Mouse (Mus musculus): ENCODE data around the gene Krba1. TPM values are rescaled to one million over a fixed set of nuclear protein-coding genes. Genes with fewer than 3 reads are reported as not detected.

The Krba1 gene
- polyA plus RNA-seq, 1 experiment from 2014 or later, result 20.4 TPM

DNA sequence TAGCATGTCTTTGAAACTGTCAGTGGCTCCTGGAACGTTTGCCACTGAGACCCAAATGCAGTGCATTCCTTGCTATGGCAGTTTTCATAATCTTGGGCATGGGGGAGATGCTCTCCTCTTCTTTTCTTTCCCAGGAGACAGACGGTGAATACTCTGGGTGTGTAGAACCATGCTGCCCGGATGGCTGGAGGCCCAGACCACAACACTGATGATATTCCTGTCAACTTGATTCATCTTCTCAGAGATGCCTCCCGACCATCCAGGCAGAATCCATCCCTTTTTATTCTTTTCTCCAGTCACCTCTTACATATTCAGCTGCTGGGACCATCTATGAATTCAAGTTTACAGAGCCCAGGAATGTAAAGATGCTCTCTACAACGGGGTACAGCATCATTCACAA lies 35.4 kb downstream of the Krba1 start:
- Histone ChIP-seq H3K36me3 (no peaks in the 10 kb centered on the region), H3K27me3 (ENCODE audit: low read depth, poor library complexity, severe bottlenecking) (peaks cover 10% of the 10 kb centered on the region), H3K4me3 (no peak overlapping the region), H3K9me3 (replicated peaks) (no peaks in the 10 kb centered on the region), H3K27ac (replicated peaks) (no peak overlapping the region), H3K4me1 (peaks cover 18% of the 10 kb centered on the region)
- 80% methylated on average over 5 of the region's 5 CpGs for WGBS
- no peak for DNase-seq (ENCODE audit: low spot score)

DNA sequence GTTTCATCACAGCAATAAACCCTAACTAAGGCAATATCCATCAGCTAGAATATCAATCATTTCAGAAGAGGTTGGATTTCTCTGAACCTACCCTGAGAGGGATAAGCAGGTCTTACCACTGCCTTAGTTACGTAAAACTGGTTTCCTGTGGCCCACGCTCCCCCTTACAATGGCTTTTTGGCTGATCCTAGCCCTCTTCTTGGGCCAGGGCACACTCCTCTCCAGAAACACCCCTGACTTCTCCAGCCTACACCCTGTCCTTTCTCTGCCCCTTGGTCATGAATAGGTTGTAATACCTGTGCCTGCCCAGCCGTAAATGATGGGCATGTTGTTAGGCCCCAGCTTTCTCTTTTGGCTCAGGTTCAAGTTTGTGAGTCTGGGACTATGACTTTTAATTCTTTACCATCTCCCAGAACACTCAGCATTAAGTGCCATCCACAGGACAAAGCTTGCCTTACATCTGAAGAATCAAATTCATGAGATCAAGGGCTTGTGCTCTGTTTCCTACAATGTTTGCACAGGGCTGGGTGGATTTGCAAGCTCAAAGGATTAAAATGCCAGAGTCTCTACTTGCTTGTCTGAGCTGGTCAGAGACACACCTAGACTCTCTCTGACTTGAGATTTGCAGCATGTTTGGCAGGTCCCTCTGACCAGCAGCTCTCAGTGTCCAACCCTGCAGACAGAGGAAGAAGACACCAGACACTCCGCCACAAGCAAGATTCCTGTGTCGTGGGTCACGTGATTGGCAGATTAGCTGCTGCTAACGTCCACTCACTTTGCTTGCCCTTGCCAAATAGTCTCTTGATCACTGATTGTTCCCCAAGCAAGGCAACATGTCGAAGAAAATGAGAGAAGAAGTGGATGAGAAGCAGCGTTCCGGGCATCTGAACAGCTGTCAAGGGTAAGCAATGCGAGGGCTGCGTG lies 37.8 kb downstream of the Krba1 start:
- no peak overlapping the region for H3K27ac ChIP-seq (replicated peaks)
- H3K9me3 ChIP-seq (replicated peaks), result no peaks in the 10 kb centered on the region
- peaks cover 34% of the 10 kb centered on the region for H3K27me3 ChIP-seq (ENCODE audit: low read depth, poor library complexity, severe bottlenecking)
- WGBS, result 64% methylated on average over 12 of the region's 12 CpGs
- peaks cover 12% of the 10 kb centered on the region for H3K36me3 ChIP-seq
- H3K4me3 ChIP-seq, result no peak overlapping the region
- DNase-seq (ENCODE audit: low spot score), result no peak
- peaks cover 21% of the 10 kb centered on the region for H3K4me1 ChIP-seq

DNA sequence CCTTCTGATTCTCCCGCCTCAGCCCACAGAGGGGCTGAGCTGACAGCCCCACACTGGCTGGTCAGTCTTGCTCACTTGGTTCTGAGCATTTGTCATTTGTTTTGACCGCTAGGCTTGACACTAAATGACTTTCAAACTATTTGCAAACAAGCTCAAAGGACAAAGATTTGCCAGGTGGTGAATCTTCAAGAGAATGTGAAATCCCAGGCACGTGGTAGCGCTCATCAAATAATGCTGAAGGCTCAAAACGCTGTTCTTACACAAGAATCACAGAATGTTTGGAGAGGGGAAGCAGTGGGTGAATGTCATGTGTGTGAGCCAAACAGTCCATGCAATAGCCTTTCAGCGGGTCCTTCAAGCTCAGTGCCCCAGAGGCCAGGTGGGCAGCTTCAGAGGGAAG lies 39.3 kb downstream of the Krba1 start:
- 61% methylated on average over 6 of the region's 6 CpGs for WGBS
- Histone ChIP-seq H3K4me3 (no peak overlapping the region), H3K9me3 (replicated peaks) (no peaks in the 10 kb centered on the region), H3K27me3 (ENCODE audit: low read depth, poor library complexity, severe bottlenecking) (peaks cover 49% of the 10 kb centered on the region), H3K4me1 (peaks cover 36% of the 10 kb centered on the region), H3K27ac (replicated peaks) (no peak overlapping the region), H3K36me3 (peaks cover 17% of the 10 kb centered on the region)
- DNase-seq (ENCODE audit: low spot score), result no peak

DNA sequence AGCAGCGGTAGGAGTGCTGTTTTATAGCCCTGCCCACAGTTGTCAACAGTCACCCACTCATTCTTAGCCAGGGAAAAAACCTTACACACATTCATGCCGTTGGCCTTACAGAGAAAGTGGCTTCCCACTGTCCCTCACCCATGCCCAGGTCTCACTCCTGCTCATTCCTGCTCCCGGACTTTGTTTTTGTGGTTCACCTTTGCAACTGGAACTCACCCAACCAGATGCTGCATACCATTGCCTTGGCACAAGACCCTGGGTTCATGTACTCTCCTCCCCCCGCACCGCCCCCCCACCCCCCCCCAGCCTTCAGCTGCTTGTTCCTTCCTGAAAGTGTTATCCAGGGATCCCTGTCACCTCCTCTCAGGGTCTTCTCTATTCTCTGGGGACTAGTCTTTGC lies 39.7 kb downstream of the Krba1 start:
- H3K4me1 ChIP-seq, result peaks cover 41% of the 10 kb centered on the region
- no peak overlapping the region for H3K27ac ChIP-seq (replicated peaks)
- H3K27me3 ChIP-seq (ENCODE audit: low read depth, poor library complexity, severe bottlenecking), result peaks cover 54% of the 10 kb centered on the region
- no peak for DNase-seq (ENCODE audit: low spot score)
- no peaks in the 10 kb centered on the region for H3K9me3 ChIP-seq (replicated peaks)
- H3K36me3 ChIP-seq, result peaks cover 17% of the 10 kb centered on the region
- H3K4me3 ChIP-seq, result no peak overlapping the region
- 71% methylated on average over 5 of the region's 5 CpGs for WGBS

DNA sequence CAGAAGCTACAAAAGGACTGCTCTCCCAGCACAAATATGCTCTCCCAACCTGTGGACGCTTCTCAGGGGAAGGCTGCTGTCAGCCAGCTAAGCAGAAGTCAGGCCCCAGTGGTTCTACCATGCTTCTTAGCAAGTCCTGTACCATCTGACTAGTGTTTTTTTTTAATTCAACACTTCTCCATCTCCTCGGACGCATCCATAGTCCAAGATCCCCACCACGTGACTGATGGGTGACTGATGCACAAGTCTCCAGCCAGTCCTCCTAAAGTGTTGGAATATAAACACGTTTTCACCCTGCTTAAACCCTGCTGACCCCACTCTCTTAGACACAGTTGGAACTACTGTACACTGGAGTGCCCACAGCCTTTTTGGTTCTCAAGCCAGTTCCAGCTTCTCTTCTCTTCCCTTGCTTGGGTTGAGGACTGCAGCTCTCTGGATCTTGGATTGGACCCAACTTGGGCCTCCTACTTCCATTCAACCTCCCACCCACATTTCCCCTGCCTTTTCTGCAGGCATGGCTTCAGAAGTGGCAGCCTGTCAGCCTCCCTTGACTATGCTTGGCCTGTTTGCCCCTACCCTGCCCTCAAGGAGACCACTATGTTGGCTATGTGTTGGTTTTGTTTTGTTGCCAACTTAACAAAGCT lies 40.4 kb downstream of the Krba1 start:
- Histone ChIP-seq H3K27ac (replicated peaks) (no peak overlapping the region), H3K36me3 (peaks cover 17% of the 10 kb centered on the region), H3K4me3 (no peak overlapping the region), H3K4me1 (peaks cover 48% of the 10 kb centered on the region), H3K9me3 (replicated peaks) (no peaks in the 10 kb centered on the region), H3K27me3 (ENCODE audit: low read depth, poor library complexity, severe bottlenecking) (peaks cover 61% of the 10 kb centered on the region)
- 83% methylated on average over 5 of the region's 5 CpGs for WGBS
- DNase-seq (ENCODE audit: low spot score), result no peak

DNA sequence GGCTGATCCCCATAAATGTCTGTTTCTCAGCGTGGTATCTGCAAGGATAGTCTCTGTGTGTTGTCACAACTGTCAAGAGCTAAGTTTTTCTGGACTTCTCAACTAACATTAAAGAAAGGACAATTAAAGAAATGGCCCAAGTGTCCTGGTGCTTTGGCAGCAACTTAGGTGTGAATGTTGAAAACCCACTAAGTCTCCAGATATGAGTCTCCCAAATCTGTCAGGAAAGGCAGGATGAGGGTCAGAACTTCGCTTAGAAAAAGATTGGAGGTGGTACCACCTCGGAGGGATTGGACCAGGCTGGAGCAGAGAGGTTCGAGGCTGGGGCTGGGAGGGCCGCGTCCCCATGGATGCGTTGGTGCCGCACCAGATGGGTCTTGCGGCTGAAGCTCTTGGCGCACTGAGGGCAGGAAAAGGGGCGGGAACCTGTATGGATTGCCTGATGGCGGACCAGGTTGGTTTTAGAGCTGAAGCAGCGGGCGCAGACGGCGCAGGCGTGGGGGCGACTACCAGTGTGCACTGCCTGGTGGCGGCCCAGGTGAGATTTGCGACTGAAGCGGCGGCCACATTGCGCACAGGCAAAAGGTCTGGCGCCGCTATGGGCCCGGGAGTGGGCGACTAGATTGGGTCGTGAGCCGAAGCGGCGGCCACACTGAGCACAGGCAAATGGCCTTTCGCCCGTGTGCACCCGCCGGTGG lies 42.4 kb downstream of the Krba1 start:
- no peak for DNase-seq (ENCODE audit: low spot score)

DNA sequence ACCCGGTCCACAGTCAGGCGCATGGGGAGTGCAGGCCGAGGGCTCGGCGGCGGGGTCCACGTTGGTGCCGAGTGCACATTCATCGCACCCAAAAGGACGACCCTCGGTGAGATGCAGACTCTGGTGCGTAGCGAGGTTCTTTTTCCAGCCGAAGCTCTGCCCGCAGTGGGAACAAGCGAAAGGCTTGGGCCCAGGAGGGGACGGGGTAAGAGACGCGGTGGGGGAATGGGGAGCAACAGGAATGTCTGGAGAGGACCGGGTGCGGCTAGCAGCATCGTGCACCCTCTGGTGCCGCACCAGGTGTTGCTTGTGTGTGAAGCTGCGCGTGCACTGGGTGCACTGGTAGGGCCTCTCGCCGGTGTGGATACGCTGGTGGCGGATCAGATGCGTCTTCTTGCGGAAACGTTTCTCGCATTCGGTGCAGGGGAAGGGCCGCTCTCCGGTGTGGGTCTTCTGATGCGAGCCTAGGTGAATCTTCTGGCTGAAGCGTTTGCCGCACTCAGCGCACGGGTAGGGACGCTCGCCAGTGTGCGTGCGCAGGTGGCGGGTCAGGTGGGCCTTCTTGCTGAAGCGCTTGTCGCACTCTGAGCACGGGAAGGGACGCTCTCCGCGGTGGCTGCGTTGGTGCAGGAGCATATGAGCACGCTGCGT lies 43.2 kb downstream of the Krba1 start:
- 6% methylated on average over 55 of the region's 55 CpGs for WGBS
- peaks cover 34% of the 10 kb centered on the region for H3K36me3 ChIP-seq

More for the DNA sequence above, 42.4 kb downstream of the Krba1 start:
- Histone ChIP-seq H3K4me1 (peaks cover 50% of the 10 kb centered on the region), H3K9me3 (replicated peaks) (peaks cover 9% of the 10 kb centered on the region; the same call in 1 of the 2 replicates), H3K27me3 (ENCODE audit: low read depth, poor library complexity, severe bottlenecking) (peaks cover 67% of the 10 kb centered on the region), H3K36me3 (peaks cover 34% of the 10 kb centered on the region), H3K4me3 (peak overlapping the region; percentile 50), H3K27ac (replicated peaks) (no peak overlapping the region; the same call in 1 of the 2 replicates)
- 19% methylated on average over 35 of the region's 35 CpGs for WGBS

DNA sequence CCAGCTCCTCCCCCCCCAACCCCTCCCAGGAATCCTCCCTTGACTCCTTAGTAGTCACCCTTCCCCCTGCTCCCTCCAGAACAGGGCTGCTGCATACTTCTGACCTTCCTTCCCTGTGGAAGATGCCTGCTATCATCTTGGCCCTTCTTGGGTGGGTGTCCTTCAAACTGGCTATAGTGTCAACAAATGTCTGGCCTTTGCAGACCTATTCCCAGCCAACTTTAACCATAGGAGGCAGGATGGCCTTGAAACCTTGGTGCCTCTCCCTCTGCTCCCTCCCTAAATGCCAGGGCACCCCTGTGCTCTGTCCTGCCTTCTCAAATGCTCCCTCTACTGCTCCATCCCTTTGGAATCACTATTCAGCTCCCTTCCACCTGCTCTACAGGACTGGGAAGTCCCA lies 44.3 kb downstream of the Krba1 start:
- H3K36me3 ChIP-seq, result peaks cover 34% of the 10 kb centered on the region
- H3K9me3 ChIP-seq (replicated peaks), result peaks cover 9% of the 10 kb centered on the region; the same call in 1 of the 2 replicates
- peak overlapping the region; percentile 50 for H3K4me3 ChIP-seq
- peaks cover 67% of the 10 kb centered on the region for H3K27me3 ChIP-seq (ENCODE audit: low read depth, poor library complexity, severe bottlenecking)
- peak overlapping the region; percentile 19; the same call in 1 of the 2 replicates for H3K27ac ChIP-seq (replicated peaks)
- peaks cover 55% of the 10 kb centered on the region for H3K4me1 ChIP-seq
- no peak for DNase-seq (ENCODE audit: low spot score)

More for the DNA sequence above, 43.2 kb downstream of the Krba1 start:
- peak; percentile 43 for DNase-seq (ENCODE audit: low spot score)
- Histone ChIP-seq H3K4me1 (peaks cover 49% of the 10 kb centered on the region), H3K27ac (replicated peaks) (peak overlapping the region; percentile 49; the same call in 1 of the 2 replicates), H3K4me3 (peak overlapping the region; percentile 50), H3K9me3 (replicated peaks) (peaks cover 9% of the 10 kb centered on the region; the same call in 1 of the 2 replicates), H3K27me3 (ENCODE audit: low read depth, poor library complexity, severe bottlenecking) (peaks cover 67% of the 10 kb centered on the region)

DNA sequence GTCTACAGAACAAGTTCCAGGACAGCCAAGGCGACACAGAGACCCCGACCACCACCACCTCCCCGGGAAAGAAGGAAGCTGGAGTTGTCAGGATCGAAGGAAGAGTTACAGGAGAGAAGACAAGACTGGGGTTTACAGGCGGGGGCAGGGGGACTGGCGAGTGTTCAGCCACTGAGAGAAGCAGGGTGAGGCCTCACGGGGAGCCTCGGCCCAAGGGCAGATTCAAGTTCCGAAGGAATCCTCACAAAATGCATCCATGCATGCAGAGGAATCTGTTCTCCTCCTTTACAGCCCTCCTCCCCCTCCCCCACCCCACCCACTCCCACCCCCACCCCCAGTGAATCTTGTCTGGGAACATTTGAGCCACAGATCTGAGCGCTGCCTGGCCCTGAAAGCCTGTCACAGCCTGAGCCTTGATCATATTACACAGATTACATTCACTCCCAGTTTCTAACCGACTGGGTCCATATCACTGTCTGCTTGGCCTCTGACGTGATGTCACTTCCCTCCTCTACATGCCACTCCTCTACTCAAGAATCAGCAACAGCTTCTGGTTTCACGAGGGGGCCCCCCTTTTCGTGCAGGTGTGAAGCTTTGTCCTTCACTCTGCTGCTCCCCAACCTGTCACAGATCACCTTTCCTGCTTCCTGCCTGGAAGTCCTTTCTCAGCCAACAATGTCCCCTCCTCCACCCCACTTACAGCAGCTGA lies 45.1 kb downstream of the Krba1 start:
- Histone ChIP-seq H3K27me3 (ENCODE audit: low read depth, poor library complexity, severe bottlenecking) (peaks cover 64% of the 10 kb centered on the region), H3K4me3 (no peak overlapping the region), H3K36me3 (peaks cover 34% of the 10 kb centered on the region), H3K9me3 (replicated peaks) (peaks cover 9% of the 10 kb centered on the region; the same call in 1 of the 2 replicates), H3K27ac (replicated peaks) (peak overlapping the region; percentile 19; the same call in 1 of the 2 replicates), H3K4me1 (peaks cover 59% of the 10 kb centered on the region)
- 40% methylated on average over 14 of the region's 14 CpGs for whole genome bisulfite sequencing
- no peak for DNase-seq (ENCODE audit: low spot score)

DNA sequence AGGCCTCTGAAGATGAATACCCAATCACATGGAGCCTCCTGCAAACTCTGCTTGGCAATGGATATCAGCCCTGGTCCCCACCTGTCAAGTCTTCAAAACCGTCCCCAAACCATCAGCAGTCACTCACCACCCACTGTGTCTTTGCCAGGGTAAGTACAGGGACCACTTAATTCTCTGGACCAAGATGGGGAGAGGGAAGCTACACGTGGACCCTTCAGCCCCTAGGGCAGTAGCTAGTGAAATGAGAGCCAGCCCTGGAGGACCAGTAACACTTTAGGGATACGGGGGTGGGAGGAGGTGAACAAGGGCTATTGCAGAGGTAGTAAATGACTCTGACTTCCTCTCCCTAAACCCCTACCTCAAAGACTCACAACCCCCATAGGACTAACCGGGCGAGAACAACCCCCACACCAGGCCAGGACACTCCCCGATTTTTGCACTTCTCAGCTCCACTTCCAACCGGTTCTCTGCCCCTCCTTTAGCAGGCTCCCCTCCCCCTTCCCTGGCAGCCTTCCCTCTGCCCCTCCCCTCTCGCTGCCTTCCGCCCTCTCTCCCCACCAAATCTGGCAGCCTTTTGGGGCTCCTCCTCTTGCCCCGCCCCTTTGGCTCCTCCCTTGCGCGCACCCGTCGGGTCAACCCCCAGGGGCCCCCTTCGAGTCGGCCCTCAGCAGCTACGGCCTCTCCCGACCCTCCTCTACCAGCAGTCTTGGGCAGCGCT lies 48.4 kb downstream of the Krba1 start:
- peaks cover 46% of the 10 kb centered on the region for H3K27me3 ChIP-seq (ENCODE audit: low read depth, poor library complexity, severe bottlenecking)
- 3% methylated on average over 19 of the region's 19 CpGs for WGBS
- peaks cover 67% of the 10 kb centered on the region for H3K4me1 ChIP-seq
- peak overlapping the region; percentile 89 for H3K4me3 ChIP-seq
- peak overlapping the region; percentile 97 for H3K27ac ChIP-seq (replicated peaks)
- H3K9me3 ChIP-seq (replicated peaks), result peaks cover 9% of the 10 kb centered on the region; the same call in 1 of the 2 replicates
- no peak for DNase-seq (ENCODE audit: low spot score)
- peaks cover 17% of the 10 kb centered on the region for H3K36me3 ChIP-seq

Data from midbrain, embryonic 10.5 days (tissue).